Mouse (Mus musculus) stomach, postnatal 0 days (tissue): Measurements from ENCODE around the gene Mrvi1.

Experiments used
- CTCF ChIP-seq: IDR thresholded peaks from 2 replicates; pipeline ENCODE4 v1.5.1; 2016; ENCODE audit warnings: antibody characterized with exemption, low read depth, mild to moderate bottlenecking, moderate library complexity
- EP300 ChIP-seq: optimal IDR thresholded peaks from 2 replicates; pipeline ENCODE3; 2016; ENCODE audit warnings: antibody characterized with exemption

DNA sequence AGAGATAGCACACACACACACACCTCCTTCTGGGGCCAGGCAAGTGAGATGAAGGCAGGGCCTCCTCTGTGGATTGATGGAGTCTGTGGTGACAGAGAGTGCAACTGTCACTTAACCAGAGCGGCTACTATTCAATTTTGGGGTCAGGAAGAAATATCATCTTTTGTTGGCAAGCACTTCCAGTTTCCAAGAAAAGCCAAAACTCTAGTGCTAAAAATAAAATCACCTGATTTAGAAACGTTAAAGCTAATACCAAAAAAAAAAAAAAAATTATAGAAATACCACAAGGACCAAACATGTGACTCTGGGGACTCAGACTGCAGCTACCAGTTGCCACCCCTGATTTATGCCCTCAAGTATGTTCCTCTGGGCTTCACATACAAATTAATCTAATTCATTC, 26.7 kb downstream of the Mrvi1 start:
- TF ChIP-seq EP300 (no peak), CTCF (no peak)
